Mouse (Mus musculus): ENCODE results near the gene Vmn2r49. TPM values are rescaled to one million over a fixed set of nuclear protein-coding genes. Genes with fewer than 3 reads are reported as not detected.
"Not testable (repeated sequence)": the region's sequence is repeated elsewhere in the genome, so short reads cannot be mapped to it uniquely, and the experiment has no call there.

Vmn2r49 gene
- not detected for total RNA-seq (2021)

DNA sequence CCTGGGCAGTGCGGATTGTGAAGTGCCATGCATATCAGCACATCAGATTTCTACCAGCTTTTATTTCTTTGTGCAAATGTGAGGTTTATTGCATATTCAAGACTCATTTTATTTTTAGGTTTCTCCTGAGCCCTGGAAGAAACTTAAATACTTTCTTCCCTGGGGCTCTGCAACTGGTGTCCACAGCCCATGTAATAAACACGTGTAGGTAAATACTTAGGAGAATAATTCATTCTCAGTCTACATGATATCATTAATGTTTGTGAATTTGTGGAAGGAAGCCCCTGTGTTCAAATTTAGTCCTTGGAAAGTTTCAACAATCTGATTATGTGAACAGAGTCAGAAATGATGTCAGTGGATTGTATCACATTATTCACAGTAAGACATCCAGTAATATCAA lies at the start of gene Vmn2r49:
TSS of gene Vmn2r49 (minus strand) at position 101 of the 400 bp plus-strand sequence.
- DNase-seq = not testable (repeated sequence)

DNA sequence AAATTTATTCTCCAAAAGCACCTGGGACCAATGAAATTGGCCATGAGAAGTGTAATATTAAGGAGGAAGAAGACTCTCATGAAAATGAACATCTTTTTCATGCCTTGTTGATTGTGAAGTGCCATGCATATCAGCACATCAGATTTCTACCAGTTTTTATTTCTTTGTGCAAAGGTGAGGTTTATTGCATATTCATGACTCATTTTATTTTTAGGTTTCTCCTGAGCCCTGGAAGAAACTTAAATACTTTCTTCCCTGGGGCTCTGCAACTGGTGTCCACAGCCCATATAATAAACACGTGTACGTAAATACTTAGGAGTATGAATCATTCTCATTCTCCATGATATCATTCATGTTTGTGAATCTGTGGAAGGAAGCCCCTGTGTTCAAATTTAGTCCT lies 38.6 kb downstream of the Vmn2r49 start, which contains the start of gene Vmn2r48:
TSS of gene Vmn2r48 (minus strand) at position 101 of the 400 bp plus-strand sequence.
- DNase-seq; intact Hi-C loops (cut with DNase I): not testable (repeated sequence)

More for the DNA sequence above, at the start of gene Vmn2r49:
- intact Hi-C loops (cut with DNase I) = not testable (repeated sequence)

Other genes starting within 250 kb of the Vmn2r49 start
- not detected for gene Vmn2r46, start 221.7 kb downstream of the Vmn2r49 start, total RNA-seq (2021)
- not detected for gene Vmn2r47, start 150.9 kb downstream of the Vmn2r49 start, total RNA-seq (2021)
- gene Vmn2r48, start 38.7 kb downstream of the Vmn2r49 start, total RNA-seq (2021) = not detected
- gene Vmn2r50, start 61.0 kb upstream of the Vmn2r49 start, total RNA-seq (2021) = not detected
- not detected for gene Vmn2r51, start 113.5 kb upstream of the Vmn2r49 start, total RNA-seq (2021)
- gene Vmn2r52, start 184.3 kb upstream of the Vmn2r49 start, total RNA-seq (2021) = not detected

Data from left cerebral cortex, postnatal 4 days (tissue).